Mouse (Mus musculus) cerebellum, adult 9-10 months (tissue): ENCODE measurements around the gene Yipf3.

Source experiments
- DNase-seq: peaks from one replicate; pipeline ENCODE4 v3.0.0; 2022

The Yipf3 gene

GRCm38 (mm10) chr17:46285407-46285806 lies 37.5 kb downstream of the Yipf3 start:
- no peak for DNase-seq

- DNase-seq, result no peak
These were observed 39.8 kb downstream of the Yipf3 start for GRCm38 (mm10) chr17:46287678-46288095.

- no peak for DNase-seq
These were observed 48.7 kb downstream of the Yipf3 start for GRCm38 (mm10) chr17:46296601-46297000.

GRCm38 (mm10) chr17:46297028-46297363 lies 49.1 kb downstream of the Yipf3 start:
- no peak for DNase-seq

GRCm38 (mm10) chr17:46297364-46298219 lies 49.7 kb downstream of the Yipf3 start, which contains the start of gene Dlk2:
Gene Dlk2 (plus strand): TSS chr17:46297421.
- DNase-seq, result no peak

GRCm38 (mm10) chr17:46298220-46298913 lies 50.5 kb downstream of the Yipf3 start:
- peak; percentile 84 for DNase-seq

GRCm38 (mm10) chr17:46301892-46302291 lies 54.0 kb downstream of the Yipf3 start:
- DNase-seq, result no peak
